Mouse (Mus musculus): ENCODE measurements around the gene Rab4a. TPM values are rescaled to one million over a fixed set of nuclear protein-coding genes. Genes with fewer than 3 reads are reported as not detected.
A peak's percentile ranks its signal among the peaks of the same experiment; 100 is the strongest.
"Not testable (repeated sequence)": the region's sequence is repeated elsewhere in the genome, so short reads cannot be mapped to it uniquely, and the experiment has no call there.

The Rab4a gene
- polyA plus RNA-seq, 1 experiment from 2014 or later, result 36.3 TPM

DNA sequence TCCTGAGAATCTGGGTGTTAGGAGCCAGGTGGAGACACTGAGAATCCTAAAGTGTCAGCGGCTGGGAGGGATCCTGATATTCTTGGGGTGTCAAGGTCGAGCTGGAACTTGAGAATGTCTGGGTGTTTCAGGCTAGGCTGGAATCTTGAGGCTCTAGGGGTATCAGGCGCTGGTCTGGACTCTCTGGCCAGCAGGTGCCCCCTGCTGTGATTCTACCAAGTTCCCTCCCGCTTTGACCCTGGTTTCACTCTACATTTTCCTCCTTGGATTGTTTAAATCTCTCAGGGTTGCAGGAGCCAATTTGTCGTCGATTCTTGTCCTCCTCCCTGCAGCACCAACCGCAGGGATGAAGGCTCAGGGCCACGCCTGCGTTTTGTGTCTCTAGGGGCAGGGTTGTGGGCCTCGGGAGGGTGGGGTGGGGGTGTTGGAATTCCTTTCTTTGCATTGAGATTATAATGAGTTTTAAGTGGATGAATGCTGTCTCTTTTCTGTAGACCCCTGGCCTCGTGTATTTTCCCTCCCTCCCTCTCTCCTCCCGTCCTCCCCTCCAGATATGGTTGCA is 670 bp downstream of the Rab4a start:
- Histone ChIP-seq H3K27me3 (ENCODE audit: insufficient read depth, low read length) (no peaks in the 10 kb centered on the region), H3K4me2 (ENCODE audit: low read depth, low read length) (peak overlapping the region; percentile 83), H3K9ac (replicated peaks) (peak overlapping the region; percentile 85), H3K36me3 (replicated peaks; ENCODE audit: insufficient read depth, low read length) (no peaks in the 10 kb centered on the region), H3K4me1 (ENCODE audit: insufficient read depth) (peaks cover 26% of the 10 kb centered on the region), H3K9me3 (ENCODE audit: low read length) (no peaks in the 10 kb centered on the region), H3K27ac (ENCODE audit: low read depth) (peak overlapping the region; percentile 80), H3K4me3 (ENCODE audit: low read depth, low read length) (peak overlapping the region; percentile 79)
- TF ChIP-seq EP300 (IDR thresholded peaks at IDR 0.05; ENCODE audit: low read depth) (no peak), CTCF (IDR thresholded peaks at IDR 0.05; ENCODE audit: low read depth) (no peak)
- WGBS (ENCODE audit: insufficient replicate concordance), result 3% methylated on average over 12 of the region's 12 CpGs
- ATAC-seq (0 out of 2 replicates have a peak, but pooled peaks have one; percentile 18), DNase-seq (no peak)

DNA sequence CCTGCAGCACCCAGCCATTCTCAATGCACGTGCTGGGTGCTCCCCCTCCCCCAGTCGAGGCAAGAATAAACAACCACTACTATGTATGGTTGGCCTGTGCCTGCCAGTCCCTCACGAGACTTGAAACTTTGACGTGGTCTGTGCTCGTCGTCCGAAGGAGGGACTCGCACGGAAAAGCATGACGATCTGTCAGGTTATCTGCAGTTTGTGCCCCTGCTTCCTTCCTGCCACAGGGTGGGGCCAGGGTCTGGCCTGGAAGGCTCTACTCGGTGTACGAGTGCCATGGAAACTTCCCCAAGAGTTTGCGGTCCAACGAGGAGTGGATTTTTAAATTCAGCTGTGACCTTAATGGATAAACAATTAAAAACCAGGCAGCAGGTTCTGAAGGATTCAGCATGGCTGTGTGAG is 1.2 kb downstream of the Rab4a start:
- WGBS (ENCODE audit: insufficient replicate concordance), result under 1% methylated on average over 14 of the region's 14 CpGs

DNA sequence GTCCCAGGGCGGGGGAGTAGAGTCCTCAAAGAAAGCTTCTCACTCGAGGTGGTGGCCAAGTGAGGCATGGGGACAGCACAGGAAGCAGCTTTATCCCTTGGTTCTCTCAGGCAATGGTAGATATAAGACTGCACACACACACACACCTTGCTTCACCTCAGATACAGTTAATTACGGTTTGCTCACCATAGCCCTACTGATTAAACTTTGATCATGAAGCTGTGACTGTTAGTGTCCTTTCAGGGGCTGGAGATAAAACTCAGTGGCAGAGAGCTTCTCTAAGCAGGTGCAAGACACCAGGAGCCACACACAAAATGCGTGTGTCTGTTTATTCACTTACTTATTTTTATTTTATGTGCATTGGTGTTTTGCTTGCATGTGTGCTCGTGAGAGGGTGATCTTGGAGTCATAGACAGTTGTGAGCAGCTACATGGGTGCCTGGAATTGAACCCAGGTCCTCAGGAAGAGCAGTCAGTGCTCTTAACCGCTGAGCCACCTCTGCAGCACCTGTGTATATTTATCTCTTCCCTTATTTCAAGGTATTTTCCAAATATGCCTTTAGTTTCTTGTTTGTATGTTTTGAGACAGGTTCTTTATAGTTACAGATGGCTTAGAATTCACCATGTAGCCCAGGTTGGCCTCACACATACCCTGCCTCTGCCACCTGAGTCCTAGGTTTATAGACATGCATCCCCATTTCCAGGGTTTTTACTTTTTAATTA is 2.2 kb downstream of the Rab4a start:
- Histone ChIP-seq H3K27ac (ENCODE audit: low read depth) (peak overlapping the region; percentile 23), H3K36me3 (replicated peaks; ENCODE audit: insufficient read depth, low read length) (no peaks in the 10 kb centered on the region), H3K4me1 (ENCODE audit: insufficient read depth) (peaks cover 31% of the 10 kb centered on the region), H3K9ac (replicated peaks) (0 out of 2 replicates have a peak overlapping the region, but pooled peaks have one; percentile 41), H3K4me2 (ENCODE audit: low read depth, low read length) (peak overlapping the region; percentile 83), H3K4me3 (ENCODE audit: low read depth, low read length) (peak overlapping the region; percentile 79; the same call in 1 of the 2 replicates), H3K27me3 (ENCODE audit: insufficient read depth, low read length) (no peaks in the 10 kb centered on the region), H3K9me3 (ENCODE audit: low read length) (no peaks in the 10 kb centered on the region)
- DNase-seq (no peak), ATAC-seq (no peak)
- 45% methylated on average over 6 of the region's 6 CpGs for WGBS (ENCODE audit: insufficient replicate concordance)
- 0 out of 2 replicates have a peak, but pooled peaks have one; percentile 6 for TF ChIP-seq EP300 (IDR thresholded peaks at IDR 0.05; ENCODE audit: low read depth)
- TF ChIP-seq CTCF (IDR thresholded peaks at IDR 0.05; ENCODE audit: low read depth), result no peak

More for the DNA sequence above, 1.2 kb downstream of the Rab4a start:
- Histone ChIP-seq H3K27ac (ENCODE audit: low read depth) (peak overlapping the region; percentile 23; the same call in 1 of the 2 replicates), H3K27me3 (ENCODE audit: insufficient read depth, low read length) (no peaks in the 10 kb centered on the region), H3K9me3 (ENCODE audit: low read length) (no peaks in the 10 kb centered on the region), H3K4me2 (ENCODE audit: low read depth, low read length) (peak overlapping the region; percentile 83), H3K9ac (replicated peaks) (peak overlapping the region; percentile 85), H3K4me3 (ENCODE audit: low read depth, low read length) (peak overlapping the region; percentile 79), H3K4me1 (ENCODE audit: insufficient read depth) (peaks cover 26% of the 10 kb centered on the region), H3K36me3 (replicated peaks; ENCODE audit: insufficient read depth, low read length) (no peaks in the 10 kb centered on the region)
- ATAC-seq (peak; percentile 75), DNase-seq (peak; percentile 47)
- TF ChIP-seq EP300 (IDR thresholded peaks at IDR 0.05; ENCODE audit: low read depth) (peak; percentile 31; the same call in 1 of the 2 replicates), CTCF (IDR thresholded peaks at IDR 0.05; ENCODE audit: low read depth) (0 out of 2 replicates have a peak, but pooled peaks have one; percentile 15)

DNA sequence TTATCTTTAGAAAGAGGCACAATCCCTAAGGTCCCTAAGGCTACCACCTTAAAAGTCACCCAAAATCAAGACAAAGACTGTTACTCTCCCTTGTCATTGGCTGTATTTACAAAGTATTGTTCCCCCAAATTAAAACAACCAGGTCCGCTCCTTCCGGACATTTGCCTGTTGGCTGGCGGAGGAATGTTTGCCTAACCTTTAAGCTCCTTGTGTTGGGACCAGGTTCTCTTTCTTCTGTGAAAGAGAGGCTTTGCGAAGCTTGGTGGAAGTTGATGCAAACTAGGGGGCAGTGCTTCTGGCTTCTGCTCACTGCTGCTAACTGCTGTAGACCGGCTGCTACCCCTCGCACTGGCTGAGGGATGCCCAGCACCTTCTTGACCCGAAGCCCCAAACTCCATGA is 2.9 kb downstream of the Rab4a start:
- Histone ChIP-seq H3K4me3 (ENCODE audit: low read depth, low read length) (no peak overlapping the region), H3K4me2 (ENCODE audit: low read depth, low read length) (peak overlapping the region; percentile 83), H3K9ac (replicated peaks) (peak overlapping the region; percentile 45; the same call in 1 of the 2 replicates), H3K4me1 (ENCODE audit: insufficient read depth) (peaks cover 31% of the 10 kb centered on the region), H3K27ac (ENCODE audit: low read depth) (no peak overlapping the region), H3K36me3 (replicated peaks; ENCODE audit: insufficient read depth, low read length) (no peaks in the 10 kb centered on the region), H3K9me3 (ENCODE audit: low read length) (no peaks in the 10 kb centered on the region), H3K27me3 (ENCODE audit: insufficient read depth, low read length) (no peaks in the 10 kb centered on the region)
- DNase-seq, result no peak
- WGBS (ENCODE audit: insufficient replicate concordance), result 62% methylated on average over 7 of the region's 7 CpGs
- no peak for ATAC-seq
- TF ChIP-seq EP300 (IDR thresholded peaks at IDR 0.05; ENCODE audit: low read depth) (no peak), CTCF (IDR thresholded peaks at IDR 0.05; ENCODE audit: low read depth) (no peak)

DNA sequence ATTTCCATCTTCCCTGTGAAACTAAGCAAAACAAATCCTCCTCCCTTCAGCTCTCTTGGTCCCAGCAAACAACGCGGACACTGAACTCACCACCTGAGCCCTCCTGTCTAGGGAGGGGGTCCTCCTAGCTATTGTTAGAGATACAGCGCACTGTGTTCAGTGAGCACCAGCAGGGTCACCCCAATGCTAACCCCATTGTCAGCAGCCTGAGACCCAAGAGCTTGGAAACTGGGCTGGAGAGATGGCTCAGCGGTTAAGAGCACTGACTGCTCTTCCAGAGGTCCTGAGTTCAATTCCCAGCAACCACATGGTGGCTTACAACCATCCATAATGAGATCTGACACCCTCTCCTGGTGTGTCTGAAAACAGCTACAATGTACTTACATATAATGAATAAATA is 3.6 kb downstream of the Rab4a start:
- not testable (repeated sequence) for DNase-seq; H3K9ac ChIP-seq (replicated peaks); H3K27ac ChIP-seq (ENCODE audit: low read depth); H3K4me3 ChIP-seq (ENCODE audit: low read depth, low read length); H3K27me3 ChIP-seq (ENCODE audit: insufficient read depth, low read length); H3K9me3 ChIP-seq (ENCODE audit: low read length); ATAC-seq; H3K36me3 ChIP-seq (replicated peaks; ENCODE audit: insufficient read depth, low read length)
- WGBS (ENCODE audit: insufficient replicate concordance), result 84% methylated on average over 4 of the region's 4 CpGs
- Histone ChIP-seq H3K4me2 (ENCODE audit: low read depth, low read length) (peak overlapping the region; percentile 83), H3K4me1 (ENCODE audit: insufficient read depth) (peaks cover 31% of the 10 kb centered on the region)

DNA sequence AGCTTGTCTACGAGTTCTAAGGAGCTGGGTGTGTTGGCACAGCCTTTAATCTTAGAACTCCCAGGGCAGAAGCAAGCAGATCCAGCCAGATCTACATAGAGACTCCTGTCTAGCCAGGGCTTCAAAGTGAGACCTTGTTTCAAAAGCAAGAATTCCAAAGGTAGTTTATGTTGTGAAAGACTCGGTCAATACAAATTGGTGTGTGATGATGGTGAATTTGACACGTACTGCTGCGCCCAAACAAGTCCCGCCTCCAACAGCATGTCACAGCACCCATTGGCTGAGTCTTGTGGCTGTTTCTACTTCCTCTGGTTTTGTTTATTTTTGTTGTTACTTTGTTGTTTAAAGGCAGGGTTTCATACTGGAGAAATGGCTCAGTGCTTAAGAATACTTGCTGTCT is 6.4 kb downstream of the Rab4a start:
- H3K4me2 ChIP-seq (ENCODE audit: low read depth, low read length), result 0 out of 2 replicates have a peak overlapping the region, but pooled peaks have one; percentile 23
- no peak for DNase-seq
- peak; percentile 66 for ATAC-seq
- H3K9ac ChIP-seq (replicated peaks), result no peak overlapping the region
- no peak for TF ChIP-seq EP300 (IDR thresholded peaks at IDR 0.05; ENCODE audit: low read depth)
- no peak for TF ChIP-seq CTCF (IDR thresholded peaks at IDR 0.05; ENCODE audit: low read depth)
- peaks cover 27% of the 10 kb centered on the region for H3K4me1 ChIP-seq (ENCODE audit: insufficient read depth)
- peaks cover 5% of the 10 kb centered on the region; the same call in 1 of the 2 replicates for H3K36me3 ChIP-seq (replicated peaks; ENCODE audit: insufficient read depth, low read length)
- H3K27me3 ChIP-seq (ENCODE audit: insufficient read depth, low read length), result no peaks in the 10 kb centered on the region
- WGBS (ENCODE audit: insufficient replicate concordance), result 65% methylated on average over 5 of the region's 5 CpGs
- H3K27ac ChIP-seq (ENCODE audit: low read depth), result peak overlapping the region; percentile 87
- H3K4me3 ChIP-seq (ENCODE audit: low read depth, low read length), result no peak overlapping the region
- no peaks in the 10 kb centered on the region for H3K9me3 ChIP-seq (ENCODE audit: low read length)
